Comparison of ENCODE assay signal across 8 mouse cellular contexts in the genomic region with DNA sequence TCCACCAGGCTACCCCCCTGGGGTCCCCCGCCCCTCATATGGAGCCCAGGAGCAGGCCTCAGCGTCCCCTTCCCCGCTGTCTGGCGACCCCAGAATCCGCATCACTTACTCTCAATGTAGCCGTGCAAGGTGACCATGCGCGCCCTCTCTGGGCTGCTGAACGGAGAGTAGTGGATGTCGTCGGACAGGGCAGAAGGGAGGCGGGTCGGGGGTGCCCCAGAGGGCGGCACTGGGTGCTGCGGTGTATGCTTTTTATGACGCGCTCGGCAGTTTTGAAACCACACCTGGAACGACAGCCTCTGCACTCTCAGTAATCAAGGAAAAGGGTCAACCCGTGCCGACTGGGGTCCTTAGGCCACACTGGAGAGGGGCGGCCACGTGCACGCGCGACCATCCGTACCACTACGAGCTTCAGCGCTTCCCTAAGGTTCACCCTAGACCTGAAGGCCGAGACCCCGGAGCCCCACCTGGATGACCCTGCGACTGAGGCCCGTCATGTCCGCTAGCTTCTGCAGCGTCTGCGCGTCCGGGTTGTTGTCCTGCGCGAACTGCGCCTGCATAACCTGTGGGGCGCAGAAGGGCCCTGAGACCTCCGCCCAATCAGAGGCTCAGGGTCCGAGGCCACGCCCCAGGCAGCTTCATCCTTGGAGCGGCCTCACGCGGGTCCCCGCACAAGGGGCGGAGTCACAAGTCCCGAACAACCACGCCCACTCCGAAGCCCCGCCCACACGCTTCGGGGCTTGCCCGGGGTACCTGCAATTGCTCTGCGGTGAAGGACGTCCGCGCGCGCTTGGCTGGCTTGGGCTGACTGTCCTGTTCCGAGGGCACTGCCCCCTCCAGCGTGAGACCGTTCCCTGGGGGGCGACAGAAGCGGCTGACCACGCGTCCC. TPM values are rescaled to one million over a fixed set of nuclear protein-coding genes. Genes with fewer than 3 reads are reported as not detected.
A peak's percentile ranks its signal among the peaks of the same experiment; 100 is the strongest.
DNase-seq lines count a peak whose midpoint lies in the region; ATAC-seq lines count a peak whose summit lies in the region.

No protein-coding gene starts in this region.

- peak overlapping the region; percentile 91 for H3K4me2 ChIP-seq in heart, embryonic 14.5 days (ENCODE audit: low read length)

- peak overlapping the region; percentile 44 to 48 for H3K4me3 ChIP-seq in heart, embryonic 14.5 days (ENCODE audit: control insufficient read depth in 1 of 2, insufficient read depth in 1 of 2, low read depth in 1 of 2, low read length in 2 of 2)

- 0 out of 2 replicates have a peak overlapping the region, but pooled peaks have one; percentile 7 for H3K9ac ChIP-seq in heart, embryonic 14.5 days (ENCODE audit: low read length)

- no peaks in the 10 kb centered on the region for H3K36me3 ChIP-seq in heart, embryonic 14.5 days (ENCODE audit: control insufficient read depth, insufficient read depth, low read length)

- peak; percentile 49 for DNase-seq in right cerebral cortex, postnatal 4 days
- DNase-seq in right cerebral cortex, adult 18-20 months = no peak
- DNase-seq in embryo, embryonic 11.5 days (ENCODE audit: low read depth, low spot score) = peak; percentile 73
- DNase-seq in kidney, postnatal 10 days = peak; percentile 79
- peak; percentile 53 to 61 for DNase-seq in lung, postnatal 4 days
- peak; percentile 34 to 51 for DNase-seq in spleen, adult 18-20 months
- no peak for DNase-seq in frontal cortex, postnatal 36 days (ENCODE audit: low spot score in 2 of 2)

- no peak overlapping the region for H3K27ac ChIP-seq in heart, embryonic 14.5 days (replicated peaks in 1 of 2; ENCODE audit: control insufficient read depth in 1 of 2, insufficient read depth in 1 of 2, low read depth in 2 of 2, low read length in 2 of 2)

- 2% methylated on average over 70 of the region's 70 CpGs for WGBS in heart, embryonic 14.5 days

- peaks cover 11 to 15% of the 10 kb centered on the region in 2 experiments; a peak in 3 of 4 replicates for H3K4me1 ChIP-seq in heart, embryonic 14.5 days (ENCODE audit: control insufficient read depth in 2 of 2, insufficient read depth in 2 of 2, low read length in 2 of 2)

- H3K27me3 ChIP-seq in heart, embryonic 14.5 days (ENCODE audit: control insufficient read depth, insufficient read depth, low read length) = peaks cover 98% of the 10 kb centered on the region

- ATAC-seq in heart, embryonic 14.5 days (ENCODE audit: insufficient number of reproducible peaks, insufficient read depth, low FRiP score, low read depth) = peak; percentile 69

- H3K9me3 ChIP-seq in heart, embryonic 14.5 days (ENCODE audit: control insufficient read depth, low read length) = no peaks in the 10 kb centered on the region

RNA-seq across cellular contexts. Expression of gene Lhx6, which starts 14.1 kb away (rescaled TPM):
- 1.5 and 1.6 TPM in 2 replicates for polyA plus RNA-seq in heart, embryonic 14.5 days (2014; fragmentation: Nextera tagmentation; extraction: Ambion mirVana)

RNA-seq across cellular contexts. Expression of gene Morn5, which starts 41.8 kb away (rescaled TPM):
- not detected in 2 replicates for polyA plus RNA-seq in heart, embryonic 14.5 days (2014; fragmentation: Nextera tagmentation; extraction: Ambion mirVana)

RNA-seq across cellular contexts. Expression of gene Ndufa8, which starts 41.9 kb away (rescaled TPM):
- polyA plus RNA-seq in heart, embryonic 14.5 days (2014; fragmentation: Nextera tagmentation; extraction: Ambion mirVana) = 464 and 494 TPM in 2 replicates

RNA-seq across cellular contexts. Expression of gene Mrrf, which starts 45.1 kb away (rescaled TPM):
- 42.7 and 45.1 TPM in 2 replicates for polyA plus RNA-seq in heart, embryonic 14.5 days (2014; fragmentation: Nextera tagmentation; extraction: Ambion mirVana)

RNA-seq across cellular contexts. Expression of gene Rbm18, which starts 45.5 kb away (rescaled TPM):
- 66.1 and 66.3 TPM in 2 replicates for polyA plus RNA-seq in heart, embryonic 14.5 days (2014; fragmentation: Nextera tagmentation; extraction: Ambion mirVana)

Comparison
In these comparisons a context has a peak if more than half of its experiments do, and no peak if none do; other contexts are left out.
1. DNase-seq: peak in right cerebral cortex, postnatal 4 days (single experiment), embryo, embryonic 11.5 days (single experiment), kidney, postnatal 10 days (single experiment), lung, postnatal 4 days (2 of 2) and spleen, adult 18-20 months (2 of 2); none in right cerebral cortex, adult 18-20 months (single experiment) and frontal cortex, postnatal 36 days (0 of 2).